Mouse (Mus musculus) 416B (cell line): ENCODE measurements around the gene Ndufs4.
A peak's percentile ranks its signal among the peaks of the same experiment; 100 is the strongest.

Experiments used
- DNase-seq: peaks from one replicate; pipeline ENCODE4 v3.0.0; 2011; ENCODE audit warnings: low read depth

The Ndufs4 gene

GRCm38 (mm10) chr13:114388211-114388965, at the start of gene Ndufs4:
Gene Ndufs4 (minus strand): TSS chr13:114388258.
- peak; percentile 7 for DNase-seq

- no peak for DNase-seq
These were observed 44.4 kb upstream of the Ndufs4 start for GRCm38 (mm10) chr13:114432491-114432890.

- no peak for DNase-seq
These were observed 37.2 kb upstream of the Ndufs4 start for GRCm38 (mm10) chr13:114425230-114425629.

GRCm38 (mm10) chr13:114420235-114420634, 32.2 kb upstream of the Ndufs4 start:
- DNase-seq: no peak

GRCm38 (mm10) chr13:114419364-114419763, 31.3 kb upstream of the Ndufs4 start:
- DNase-seq: no peak

- no peak for DNase-seq
These were observed 24.3 kb upstream of the Ndufs4 start for GRCm38 (mm10) chr13:114412326-114412725.

GRCm38 (mm10) chr13:114406866-114407265, 18.8 kb upstream of the Ndufs4 start:
- no peak for DNase-seq

- DNase-seq: no peak
These were observed 18.4 kb upstream of the Ndufs4 start for GRCm38 (mm10) chr13:114406424-114406823.

- peak; percentile 27 for DNase-seq
These were observed 17.1 kb upstream of the Ndufs4 start for GRCm38 (mm10) chr13:114405100-114405715.

GRCm38 (mm10) chr13:114398906-114399305, 10.8 kb upstream of the Ndufs4 start:
- no peak for DNase-seq

- DNase-seq: no peak
These were observed 9.2 kb upstream of the Ndufs4 start for GRCm38 (mm10) chr13:114397281-114397680.

GRCm38 (mm10) chr13:114396863-114397262, 8.8 kb upstream of the Ndufs4 start:
- DNase-seq: no peak

- no peak for DNase-seq
These were observed 6.7 kb upstream of the Ndufs4 start for GRCm38 (mm10) chr13:114394784-114395183.

GRCm38 (mm10) chr13:114392501-114392900, 4.4 kb upstream of the Ndufs4 start:
- DNase-seq: no peak

GRCm38 (mm10) chr13:114387521-114388171, 412 bp downstream of the Ndufs4 start:
- peak; percentile 89 for DNase-seq

GRCm38 (mm10) chr13:114387074-114387487, 977 bp downstream of the Ndufs4 start:
- DNase-seq: no peak

GRCm38 (mm10) chr13:114376511-114376910, 11.5 kb downstream of the Ndufs4 start:
- no peak for DNase-seq

GRCm38 (mm10) chr13:114362086-114362485, 26.0 kb downstream of the Ndufs4 start:
- peak; percentile 33 for DNase-seq

GRCm38 (mm10) chr13:114351321-114351946, 36.6 kb downstream of the Ndufs4 start:
- no peak for DNase-seq

- DNase-seq: no peak
These were observed 42.9 kb downstream of the Ndufs4 start for GRCm38 (mm10) chr13:114344979-114345712.

GRCm38 (mm10) chr13:114344220-114344973, 43.7 kb downstream of the Ndufs4 start:
- no peak for DNase-seq
